Mouse (Mus musculus): Measurements from ENCODE around the gene Chst15.

Gene Chst15

DNA sequence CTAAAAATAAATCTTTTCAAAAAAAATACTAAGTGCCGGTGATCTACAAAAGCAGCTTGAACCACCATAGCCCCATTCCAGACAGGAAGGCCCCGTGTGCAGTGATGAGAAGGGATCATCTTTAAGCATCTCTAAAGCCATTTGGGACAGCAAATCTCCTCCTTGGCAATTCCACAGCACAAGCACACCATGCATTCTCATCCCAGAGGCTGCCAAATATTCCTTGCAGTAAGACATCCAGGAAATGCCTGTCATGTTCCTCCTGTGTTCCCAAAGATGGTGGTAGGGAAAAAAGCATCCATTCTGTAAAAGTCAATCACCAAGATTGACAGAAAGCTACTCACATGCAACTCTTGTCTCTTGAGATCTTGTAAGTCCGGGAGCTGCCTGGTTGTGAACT is 47.4 kb downstream of the Chst15 start:
- no peak for DNase-seq (ENCODE audit: extremely low read depth, low read depth, low spot score)

- no peak for DNase-seq (ENCODE audit: extremely low read depth, low read depth, low spot score)
These were observed 49.1 kb downstream of the Chst15 start for GRCm38 (mm10) chr7:132267721-132268498.

DNA sequence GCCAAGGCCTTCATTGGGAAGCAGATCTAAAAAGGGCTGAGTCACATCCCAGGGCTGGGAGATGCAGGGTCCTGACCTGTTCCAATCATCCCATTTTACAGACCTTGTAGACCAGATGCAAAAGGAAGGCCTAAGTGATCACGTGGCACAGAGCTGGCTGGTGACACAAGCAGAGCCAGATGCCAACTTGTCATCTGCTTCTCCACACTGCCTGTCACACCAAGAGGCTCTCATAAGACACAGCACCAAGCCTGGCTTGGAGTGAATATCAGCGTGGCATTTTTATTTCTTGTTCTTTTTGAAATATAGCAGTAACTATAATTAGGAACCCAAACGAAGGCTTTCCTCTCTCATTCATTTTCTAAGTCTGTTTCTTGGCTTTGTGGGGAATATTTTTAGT is 52.3 kb downstream of the Chst15 start:
- DNase-seq (ENCODE audit: extremely low read depth, low read depth, low spot score) = no peak

- no peak for DNase-seq (ENCODE audit: extremely low read depth, low read depth, low spot score)
These were observed 53.8 kb downstream of the Chst15 start for GRCm38 (mm10) chr7:132263186-132263585.

GRCm38 (mm10) chr7:132262696-132263095 is 54.3 kb downstream of the Chst15 start:
- DNase-seq (ENCODE audit: extremely low read depth, low read depth, low spot score) = no peak

DNA sequence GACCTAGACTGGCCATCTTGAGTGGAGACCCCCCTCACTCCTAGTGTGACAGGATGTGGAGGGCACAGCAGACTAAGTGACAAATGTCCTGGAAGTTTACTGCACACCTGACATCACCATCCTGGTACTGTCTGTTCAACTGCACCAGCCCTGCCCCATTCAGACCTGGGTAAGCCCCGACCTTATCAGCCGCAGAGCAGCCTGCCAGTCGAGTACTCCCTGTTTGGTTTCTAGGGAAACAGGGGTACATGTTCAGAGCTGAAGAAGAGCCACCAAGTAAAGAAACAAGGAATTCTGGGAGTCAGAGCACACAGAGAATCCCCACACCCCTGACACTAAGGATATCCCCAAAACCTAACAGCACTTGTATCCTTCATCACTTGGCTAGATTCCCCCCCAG is 55.1 kb downstream of the Chst15 start:
- DNase-seq (ENCODE audit: extremely low read depth, low read depth, low spot score) = no peak

- no peak for DNase-seq (ENCODE audit: extremely low read depth, low read depth, low spot score)
These were observed 56.4 kb downstream of the Chst15 start for GRCm38 (mm10) chr7:132260632-132261031.

- DNase-seq (ENCODE audit: extremely low read depth, low read depth, low spot score) = no peak
These were observed 58.2 kb downstream of the Chst15 start for GRCm38 (mm10) chr7:132258817-132259216.

- DNase-seq (ENCODE audit: extremely low read depth, low read depth, low spot score) = no peak
These were observed 58.8 kb downstream of the Chst15 start for GRCm38 (mm10) chr7:132258216-132258615.

DNA sequence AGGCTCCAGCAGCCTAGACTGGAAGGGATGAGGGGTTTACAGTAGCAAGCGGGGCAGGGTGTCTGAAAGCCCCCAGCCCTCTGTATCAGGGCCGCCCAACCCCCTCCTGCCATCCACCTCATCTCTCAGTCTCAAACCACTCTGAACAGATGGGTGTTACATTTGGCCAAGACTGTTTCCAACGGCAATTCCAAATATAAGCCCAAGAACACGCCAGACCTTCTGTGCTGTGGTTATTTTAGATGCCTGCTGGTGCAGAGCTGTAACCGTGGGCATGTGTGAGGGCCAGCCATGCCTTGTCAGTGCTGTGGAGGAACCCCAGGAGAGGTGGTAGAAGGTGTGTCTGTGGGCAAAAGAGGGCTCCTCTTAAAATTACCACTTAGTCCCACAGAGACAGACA is 63.5 kb downstream of the Chst15 start:
- DNase-seq (ENCODE audit: extremely low read depth, low read depth, low spot score) = no peak

DNA sequence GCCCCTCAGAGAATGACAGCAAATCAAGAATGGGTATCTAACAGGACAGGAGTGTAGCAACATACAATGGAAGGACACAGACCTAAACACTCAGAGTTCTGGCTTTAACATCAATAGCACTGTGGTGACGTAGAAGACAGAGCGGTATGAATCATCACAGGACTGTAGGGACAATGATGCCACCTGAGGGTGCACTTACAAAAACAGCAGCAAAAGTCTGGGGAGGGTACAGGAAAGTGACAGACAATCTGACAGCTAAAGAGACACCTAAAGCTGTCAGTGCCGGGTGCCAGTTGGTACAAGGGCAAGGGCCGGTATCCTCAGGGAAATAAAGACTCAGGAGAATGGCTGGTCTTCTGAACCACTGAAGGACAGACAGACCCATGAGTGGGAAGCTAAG is 64.0 kb downstream of the Chst15 start:
- no peak for DNase-seq (ENCODE audit: extremely low read depth, low read depth, low spot score)

GRCm38 (mm10) chr7:132249563-132250119 is 67.4 kb downstream of the Chst15 start:
- DNase-seq (ENCODE audit: extremely low read depth, low read depth, low spot score) = no peak

GRCm38 (mm10) chr7:132247567-132247966 is 69.5 kb downstream of the Chst15 start:
- no peak for DNase-seq (ENCODE audit: extremely low read depth, low read depth, low spot score)

DNA sequence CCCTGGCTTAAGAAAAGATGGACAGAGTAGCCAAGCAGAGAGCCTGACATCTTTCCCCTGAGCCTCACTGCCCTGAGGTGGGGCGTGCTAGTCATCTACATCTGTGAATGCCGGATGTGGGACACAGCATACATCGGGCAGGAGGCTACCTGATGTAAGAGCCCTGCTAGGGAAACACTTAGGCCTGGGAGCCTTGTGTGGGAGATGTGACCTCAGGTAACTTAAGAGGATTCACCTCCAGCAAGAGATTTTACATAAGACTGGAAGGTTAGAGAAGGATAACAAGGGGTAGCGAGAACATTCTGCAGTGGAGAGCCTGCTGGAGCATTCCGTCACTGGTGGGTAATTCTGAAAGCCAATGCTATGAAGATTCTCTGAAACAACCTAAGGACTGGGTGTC is 69.9 kb downstream of the Chst15 start:
- DNase-seq (ENCODE audit: extremely low read depth, low read depth, low spot score) = no peak

GRCm38 (mm10) chr7:132245730-132246129 is 71.3 kb downstream of the Chst15 start:
- no peak for DNase-seq (ENCODE audit: extremely low read depth, low read depth, low spot score)

DNA sequence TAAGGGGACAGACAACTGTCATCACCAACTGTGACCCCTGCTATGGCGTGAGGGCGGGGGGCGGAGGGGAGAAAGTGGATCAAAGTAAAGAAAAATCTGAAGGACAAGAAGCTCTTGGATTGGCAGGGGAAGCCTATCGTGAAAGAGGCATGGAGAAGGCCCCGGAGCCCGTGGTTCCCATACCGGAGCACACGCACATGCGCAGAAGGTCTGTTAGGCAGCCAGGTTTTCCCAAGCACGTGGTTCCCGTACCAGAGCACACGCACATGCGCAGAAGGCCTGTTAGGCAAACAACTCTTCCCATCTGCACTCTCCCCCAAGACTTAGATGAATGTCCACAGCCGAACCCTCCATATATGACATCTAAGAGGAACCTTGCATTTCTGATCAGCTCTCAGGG is 72.4 kb downstream of the Chst15 start:
- no peak for DNase-seq (ENCODE audit: extremely low read depth, low read depth, low spot score)

- DNase-seq (ENCODE audit: extremely low read depth, low read depth, low spot score) = no peak
These were observed 73.8 kb downstream of the Chst15 start for GRCm38 (mm10) chr7:132243225-132243624.

- no peak for DNase-seq (ENCODE audit: extremely low read depth, low read depth, low spot score)
These were observed 74.3 kb downstream of the Chst15 start for GRCm38 (mm10) chr7:132242617-132243141.

- DNase-seq (ENCODE audit: extremely low read depth, low read depth, low spot score) = no peak
These were observed 78.1 kb downstream of the Chst15 start for GRCm38 (mm10) chr7:132238921-132239320.

DNA sequence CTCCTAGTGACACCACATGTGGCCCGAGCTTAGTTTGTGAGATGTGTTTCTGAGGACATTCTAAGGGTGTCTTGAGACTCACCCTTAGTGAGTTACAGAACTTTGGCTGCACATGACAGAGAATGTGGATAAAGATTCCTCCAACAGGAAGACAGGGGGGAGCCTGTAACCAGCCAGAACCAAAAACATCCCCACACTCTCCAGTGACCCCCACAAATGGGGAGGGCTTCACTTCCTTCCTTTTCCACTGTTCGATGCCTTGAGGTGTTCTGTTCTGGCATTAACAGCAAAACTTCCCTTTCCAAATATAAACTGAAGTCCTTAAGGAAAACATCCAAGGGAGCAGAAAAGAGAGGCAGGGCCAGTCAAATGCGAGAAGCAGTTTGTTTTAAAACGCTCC is 79.8 kb downstream of the Chst15 start:
- no peak for DNase-seq (ENCODE audit: extremely low read depth, low read depth, low spot score)

DNA sequence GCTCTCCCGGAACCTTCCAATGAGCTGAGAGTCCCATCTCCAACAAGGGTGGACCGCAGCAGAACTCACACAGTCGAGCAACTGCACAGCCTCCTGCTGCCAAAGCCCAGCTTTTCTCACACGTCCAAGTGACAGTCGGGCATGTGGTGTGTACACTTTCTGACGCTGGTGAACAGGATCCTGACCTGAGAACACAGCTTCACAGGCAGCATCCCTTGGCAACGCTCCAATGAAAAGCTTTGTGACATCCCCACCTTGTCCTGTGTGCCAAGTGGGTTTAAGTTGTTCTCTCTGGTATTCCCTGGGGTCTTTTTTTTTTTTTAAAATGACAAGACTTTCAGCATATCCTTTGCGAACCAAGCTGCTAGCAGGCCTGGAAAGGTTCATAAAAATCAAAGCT is 80.2 kb downstream of the Chst15 start:
- no peak for DNase-seq (ENCODE audit: extremely low read depth, low read depth, low spot score)

DNA sequence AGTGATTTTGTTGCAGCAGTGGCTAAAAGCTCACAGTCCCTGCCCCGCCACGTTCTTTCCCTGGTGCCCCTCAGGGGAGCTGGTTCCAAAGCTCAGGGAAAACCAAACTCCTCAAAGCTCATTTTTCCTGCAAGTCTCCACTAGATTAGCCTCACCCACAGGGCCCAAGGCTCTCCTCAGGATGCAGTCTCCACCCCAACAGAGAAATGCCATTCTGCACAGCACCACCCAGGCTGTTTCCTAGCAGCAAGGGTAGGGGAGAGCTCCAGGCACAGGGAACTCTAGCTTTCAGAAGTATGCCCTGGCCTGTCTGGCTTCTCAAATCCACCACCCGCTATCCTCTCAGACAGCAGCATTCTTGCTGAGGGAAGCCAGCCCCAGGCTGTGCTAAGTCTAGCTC is 82.8 kb downstream of the Chst15 start:
- DNase-seq (ENCODE audit: extremely low read depth, low read depth, low spot score) = no peak

DNA sequence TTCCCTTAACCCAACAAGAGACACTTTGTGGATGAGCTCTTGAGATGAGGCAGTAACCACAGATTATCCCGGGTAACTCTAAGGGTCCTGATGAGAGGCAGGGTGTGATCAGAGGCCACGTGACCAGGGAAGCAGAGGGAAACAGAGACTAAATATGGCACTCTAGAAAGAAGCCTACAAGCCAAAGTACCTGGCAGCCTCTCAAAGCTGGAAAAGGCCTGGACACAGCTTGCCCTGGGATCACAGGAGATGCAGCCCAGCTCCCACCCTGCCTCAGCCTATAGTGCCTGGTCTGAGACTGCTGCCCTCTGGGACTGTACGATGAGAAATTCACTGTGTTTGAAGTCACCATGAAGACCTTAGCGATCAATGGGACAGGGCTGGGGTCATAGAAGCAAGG is 83.3 kb downstream of the Chst15 start:
- no peak for DNase-seq (ENCODE audit: extremely low read depth, low read depth, low spot score)

All from fat pad, adult 2 months (tissue).